Mouse (Mus musculus) erythroid progenitor cell, adult 5-6 weeks (primary cell): ENCODE data around the gene Fbxo9. TPM values are rescaled to one million over a fixed set of nuclear protein-coding genes. Genes with fewer than 3 reads are reported as not detected.
A peak's percentile ranks its signal among the peaks of the same experiment; 100 is the strongest.
"Not testable (repeated sequence)": the region's sequence is repeated elsewhere in the genome, so short reads cannot be mapped to it uniquely, and the experiment has no call there.

Experiments
- ATAC-seq: replicated peaks from 2 replicates; pipeline ENCODE4 v1.8.0; 2016; ENCODE audit warnings: moderate number of reproducible peaks, mild to moderate bottlenecking, moderate TSS enrichment, inconsistent platforms; ENCODE audit not compliant: poor library complexity, low FRiP score, severe bottlenecking
- total RNA-seq, 2 experiments: library from RNA; stranded (forward) in 1 of 2; stranded (reverse) in 1 of 2; fragments of 150-400 nt in 1 of 2; fragments of 186-747, 209-891 nt in 1 of 2; gene quantifications; 2 replicates each; pipeline versions ENCODE4 v1.2.3 to v1.2.4; 2015 to 2017; ENCODE audit warnings: low replicate concordance in 2 of 2

Fbxo9 gene
- total RNA-seq, 2 experiments from 2014 or later = 169 to 223 TPM

DNA sequence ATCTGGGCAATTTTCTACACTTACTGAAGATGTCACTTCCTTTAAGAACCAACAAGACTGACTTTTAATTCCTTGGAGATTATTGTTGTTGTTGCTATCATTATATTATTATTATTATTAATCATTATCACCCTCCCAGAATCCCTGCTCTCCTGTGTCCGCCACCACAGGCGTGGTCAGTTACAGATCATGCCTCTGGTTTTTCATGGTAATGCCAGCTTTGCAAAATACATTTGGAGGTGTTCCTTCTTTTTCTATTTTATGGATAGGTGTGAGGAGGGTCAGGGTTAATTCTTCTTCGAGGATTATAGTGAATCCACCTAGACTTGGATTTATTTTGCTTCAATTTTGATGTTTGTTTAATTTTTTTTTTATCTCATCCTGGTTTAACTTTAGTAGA is 33.6 kb downstream of the Fbxo9 start:
- no peak for ATAC-seq

DNA sequence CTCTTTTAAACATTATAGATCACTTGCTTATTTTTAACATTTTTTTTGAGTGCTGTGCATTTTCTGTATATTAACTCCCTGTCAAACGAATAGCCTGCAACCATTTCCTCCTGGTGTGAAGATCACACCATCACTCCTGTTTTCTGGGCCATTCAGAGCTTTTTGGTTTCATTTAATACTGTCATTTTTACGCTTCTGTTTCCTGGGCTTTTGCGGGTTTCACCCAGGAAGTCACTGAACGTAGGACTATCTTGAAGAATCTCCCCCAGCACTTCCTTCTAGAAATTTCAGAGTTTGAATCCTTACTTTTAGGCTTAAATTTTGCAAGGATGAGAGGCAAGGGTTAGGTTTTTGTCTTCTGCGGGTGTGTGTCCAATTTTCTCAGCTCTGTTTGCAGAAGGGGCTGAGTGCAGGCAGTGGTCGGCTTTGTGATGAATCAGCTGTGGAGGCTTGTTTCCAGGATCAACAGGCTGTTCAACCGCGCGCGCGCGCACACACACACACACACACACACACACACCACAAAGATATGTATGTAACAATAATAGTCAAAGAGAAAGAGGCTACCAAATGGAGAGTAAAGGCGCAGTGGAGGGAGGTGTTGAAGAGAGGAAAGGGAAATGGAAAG is 35.0 kb downstream of the Fbxo9 start:
- no peak for ATAC-seq

DNA sequence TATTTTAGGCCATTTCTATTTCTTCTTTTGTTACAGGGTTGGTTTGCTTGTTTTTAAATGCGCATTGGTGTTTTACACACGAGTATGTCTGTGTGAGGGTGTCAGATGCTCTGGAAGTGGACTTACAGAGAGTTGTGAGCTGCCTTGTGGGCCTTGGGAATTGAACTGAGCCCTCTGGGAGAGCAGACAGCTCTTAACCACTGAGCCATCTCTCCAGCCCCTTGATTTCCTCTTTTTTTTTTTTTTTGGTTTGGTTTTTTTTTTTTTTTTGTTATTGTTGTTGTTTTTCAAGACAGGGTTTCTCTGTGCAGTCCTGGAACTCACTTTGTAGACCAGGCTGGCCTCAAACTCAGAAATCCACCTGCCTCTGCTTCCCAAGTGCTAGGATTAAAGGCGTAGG is 35.6 kb downstream of the Fbxo9 start:
- ATAC-seq = not testable (repeated sequence)

DNA sequence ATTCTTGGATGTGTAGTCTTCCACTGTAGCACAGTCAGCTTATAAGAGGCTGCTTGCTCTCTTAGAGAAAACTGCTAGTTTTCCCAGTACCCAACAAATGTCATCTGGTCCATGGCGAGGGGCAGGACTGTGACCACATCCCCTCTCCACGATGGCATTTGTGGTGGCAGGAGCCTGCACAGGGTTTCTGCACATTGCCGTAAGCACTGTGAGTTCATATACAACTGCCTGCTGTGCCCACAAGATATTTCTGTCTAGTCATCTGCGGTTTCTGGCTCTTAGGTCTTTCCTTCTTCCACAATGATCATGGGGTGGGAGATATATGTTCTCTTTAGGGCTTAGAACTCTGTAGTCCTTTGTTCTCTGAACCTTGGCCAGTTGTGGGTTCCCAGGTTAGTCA is 37.2 kb downstream of the Fbxo9 start:
- ATAC-seq = no peak

DNA sequence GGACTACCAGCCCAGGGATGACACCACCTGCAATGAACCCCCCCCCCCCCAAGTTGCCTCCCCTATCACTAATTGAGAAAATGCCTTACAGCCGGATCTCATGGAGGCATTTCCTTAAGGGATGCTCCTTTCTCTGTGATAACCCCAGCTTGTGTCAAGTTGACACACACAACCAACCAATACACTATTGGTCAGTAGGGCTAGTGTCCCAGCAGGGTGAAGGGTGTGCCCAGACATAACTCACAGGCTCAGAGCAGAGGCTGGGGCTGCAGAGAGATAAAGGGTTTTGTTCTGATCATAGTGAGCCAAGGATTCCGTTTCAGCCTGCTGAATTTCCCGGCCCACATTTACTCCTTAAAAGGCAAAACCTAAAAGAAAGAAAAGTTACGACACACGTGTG is 38.4 kb downstream of the Fbxo9 start:
- no peak for ATAC-seq

DNA sequence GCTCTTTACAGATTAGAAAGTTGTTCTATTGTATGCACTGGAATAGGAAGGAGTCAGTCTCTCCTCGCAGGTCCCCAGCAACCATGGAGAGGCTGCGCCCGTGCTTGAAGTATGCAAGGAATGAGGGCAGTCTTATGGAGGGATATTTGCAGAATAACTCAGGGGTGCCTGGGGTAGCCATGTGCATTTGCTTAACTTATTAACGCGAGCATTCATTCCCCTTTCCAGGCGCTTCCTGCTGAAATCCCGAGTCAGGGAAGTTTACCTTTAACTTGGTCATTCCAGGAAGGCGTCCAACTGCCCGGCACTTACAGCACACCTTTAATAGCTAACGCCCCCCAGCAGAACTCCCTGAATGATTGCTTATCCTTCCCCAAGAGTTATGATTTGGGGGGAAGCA is 44.7 kb downstream of the Fbxo9 start:
- no peak for ATAC-seq

DNA sequence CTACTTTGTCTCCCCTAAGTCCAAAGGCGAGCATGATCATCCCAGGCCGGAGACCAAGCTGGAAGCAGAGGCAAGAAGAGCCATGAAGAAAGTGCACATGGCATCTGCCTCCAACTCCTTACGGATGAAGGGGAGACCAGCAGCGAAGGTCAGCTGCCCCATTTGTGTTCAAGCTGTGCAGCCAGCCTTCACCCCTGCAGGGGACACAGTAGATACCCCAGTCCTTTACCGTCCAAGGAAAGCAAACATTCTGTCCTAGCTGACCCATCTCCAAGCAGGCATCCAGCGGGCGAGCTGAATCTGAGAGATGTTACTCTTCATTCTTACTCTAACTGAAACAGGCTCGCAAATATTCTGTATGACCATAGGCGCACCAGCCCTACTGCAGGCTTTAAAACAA is 46.5 kb downstream of the Fbxo9 start:
- ATAC-seq = no peak

DNA sequence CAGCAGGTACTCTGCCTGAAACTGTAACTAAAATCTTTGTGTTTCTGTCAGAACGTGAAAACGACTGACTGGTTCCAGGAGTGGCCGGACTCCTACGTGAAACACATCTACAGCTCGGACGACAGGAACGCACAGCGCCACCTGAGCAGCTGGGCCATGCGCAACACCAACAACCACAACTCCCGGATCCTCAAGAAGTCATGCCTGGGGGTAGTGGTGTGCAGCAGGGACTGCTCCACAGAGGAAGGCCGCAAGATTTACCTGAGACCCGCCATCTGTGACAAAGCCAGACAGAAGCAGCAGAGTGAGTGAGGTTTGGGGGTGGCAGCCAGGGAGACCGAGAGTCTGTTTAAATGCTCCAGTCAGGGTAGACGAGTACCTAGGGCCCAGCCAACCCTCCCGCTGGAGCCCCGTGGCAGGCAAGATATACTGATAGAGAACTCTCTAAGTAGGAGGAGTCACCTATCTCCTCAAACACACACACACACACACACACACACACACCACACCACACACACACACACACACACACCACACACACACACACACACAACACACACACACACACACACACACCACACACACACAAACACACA is 49.2 kb downstream of the Fbxo9 start:
- ATAC-seq = no peak

DNA sequence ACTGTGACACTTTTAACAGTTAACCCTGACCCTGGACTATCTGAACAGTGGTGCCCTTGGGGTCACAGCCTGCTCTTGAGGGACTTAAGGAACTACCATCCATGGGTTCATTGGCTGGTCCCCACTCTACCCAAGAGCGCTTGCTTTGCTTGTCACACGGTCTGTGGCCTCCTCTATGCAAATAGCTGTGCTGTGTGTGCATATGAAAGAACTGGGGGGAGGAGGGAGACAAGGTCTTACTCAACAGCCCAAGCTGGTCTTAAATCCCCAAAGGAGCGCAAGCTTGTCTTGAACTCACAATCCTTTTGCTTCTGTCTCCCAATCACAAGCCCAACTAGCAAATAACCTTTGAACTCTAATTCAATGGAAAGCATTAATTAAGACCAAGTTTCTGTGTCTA is 54.6 kb downstream of the Fbxo9 start:
- no peak for ATAC-seq

DNA sequence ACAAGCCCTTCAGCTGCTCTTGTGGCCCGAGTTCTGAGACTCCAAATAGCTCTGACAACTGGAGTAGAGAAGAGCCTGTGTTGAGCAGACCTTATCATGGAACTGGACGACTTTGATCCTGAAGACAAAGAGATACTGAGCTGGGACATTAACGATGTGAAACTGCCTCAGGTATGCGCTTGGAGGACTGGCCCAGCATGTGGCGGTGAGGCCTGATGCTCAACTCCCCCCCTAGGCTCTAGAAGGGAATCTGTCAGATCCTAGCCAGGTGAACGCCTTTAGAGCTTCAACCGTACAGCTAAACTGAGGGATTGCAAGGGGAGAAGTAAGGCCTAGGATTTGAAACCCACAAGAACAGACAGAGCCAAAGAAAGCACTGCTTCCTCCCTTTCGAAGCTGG is 55.0 kb downstream of the Fbxo9 start:
- ATAC-seq = no peak

DNA sequence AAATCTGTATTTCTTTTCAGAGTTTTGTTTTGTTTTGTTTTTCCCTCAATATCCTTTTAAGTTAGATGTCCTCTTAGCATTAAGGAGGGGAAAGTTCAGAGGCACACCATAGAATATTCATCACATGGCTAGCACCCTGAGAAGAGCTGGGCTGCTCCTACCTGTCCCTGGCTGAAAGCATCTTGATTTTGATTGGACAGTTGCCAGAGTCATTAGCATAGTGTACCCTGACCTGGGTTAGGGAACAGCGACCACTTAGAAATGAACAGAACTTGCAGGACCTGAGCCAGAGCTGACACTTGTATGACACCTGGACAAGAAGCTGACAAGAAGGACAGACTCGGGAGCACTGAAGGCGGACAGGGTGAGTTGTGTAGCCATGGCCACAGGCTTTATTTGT is 57.2 kb downstream of the Fbxo9 start, which contains the start of gene Gcm1:
TSS of gene Gcm1 (plus strand) at position 248 of the 400 bp plus-strand sequence.
- ATAC-seq = no peak

DNA sequence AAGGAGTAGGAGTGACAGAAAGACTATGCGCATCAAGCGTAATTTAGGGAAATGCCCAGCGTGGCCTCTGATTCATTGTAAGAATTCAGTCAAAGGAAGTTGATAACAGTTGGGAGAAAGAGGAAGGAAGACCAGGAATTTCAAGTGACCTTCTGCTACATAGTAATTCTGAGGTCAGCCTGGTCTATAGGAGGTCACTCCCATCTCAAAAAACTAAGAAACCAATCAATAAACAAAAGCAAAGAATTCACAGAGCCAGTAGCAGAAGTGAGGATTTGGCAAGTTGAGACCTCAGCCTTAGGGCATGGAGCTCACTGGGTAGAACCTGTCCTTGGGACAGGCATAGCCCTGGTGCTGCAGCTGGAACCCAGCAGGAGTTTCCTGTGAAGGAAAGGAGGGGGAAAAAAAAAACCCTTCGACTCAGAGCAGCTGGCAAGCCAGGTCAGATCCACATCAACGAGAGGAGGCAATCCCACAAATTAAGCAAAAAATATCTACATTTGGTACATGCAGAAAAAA is 58.4 kb downstream of the Fbxo9 start:
- ATAC-seq = no peak

DNA sequence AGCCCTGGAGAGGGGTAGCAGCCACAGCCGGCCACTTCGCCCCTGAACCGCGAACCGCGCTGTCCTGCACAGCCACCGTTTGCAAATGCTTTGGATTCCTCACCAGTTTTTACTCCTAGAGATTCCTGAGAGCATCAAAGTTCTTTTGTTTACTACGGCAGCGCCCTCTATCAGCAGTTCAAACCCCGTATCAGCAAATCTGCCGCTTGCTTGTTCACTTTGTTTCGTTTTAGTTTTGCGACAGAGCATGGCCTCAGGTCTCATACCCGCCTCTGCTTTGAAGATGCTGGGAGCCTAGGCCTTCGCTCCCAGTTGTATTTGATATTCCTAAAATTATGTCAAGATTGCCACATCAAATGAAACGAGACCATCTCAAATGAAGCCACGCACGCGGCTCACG is 62.1 kb downstream of the Fbxo9 start:
- no peak for ATAC-seq

DNA sequence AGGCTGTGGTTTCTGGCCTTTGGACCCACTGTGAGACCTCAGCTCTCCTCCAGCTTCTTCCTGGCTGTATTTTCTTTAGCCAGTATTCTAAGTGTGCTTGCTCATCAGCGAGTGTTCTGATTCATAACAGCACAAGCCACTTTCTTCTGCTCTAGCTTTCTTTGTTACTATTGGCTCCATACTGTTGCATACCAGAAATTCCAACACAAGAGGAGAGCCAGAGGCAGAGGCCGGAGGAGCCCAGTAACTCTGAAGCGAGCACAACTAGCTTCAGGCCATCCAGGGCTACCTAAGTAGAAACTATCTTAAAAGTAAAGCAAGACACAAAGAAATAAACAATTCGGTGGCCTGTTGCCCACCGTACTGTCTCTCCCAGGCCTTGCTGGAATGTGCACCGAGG is 63.7 kb downstream of the Fbxo9 start:
- no peak for ATAC-seq

DNA sequence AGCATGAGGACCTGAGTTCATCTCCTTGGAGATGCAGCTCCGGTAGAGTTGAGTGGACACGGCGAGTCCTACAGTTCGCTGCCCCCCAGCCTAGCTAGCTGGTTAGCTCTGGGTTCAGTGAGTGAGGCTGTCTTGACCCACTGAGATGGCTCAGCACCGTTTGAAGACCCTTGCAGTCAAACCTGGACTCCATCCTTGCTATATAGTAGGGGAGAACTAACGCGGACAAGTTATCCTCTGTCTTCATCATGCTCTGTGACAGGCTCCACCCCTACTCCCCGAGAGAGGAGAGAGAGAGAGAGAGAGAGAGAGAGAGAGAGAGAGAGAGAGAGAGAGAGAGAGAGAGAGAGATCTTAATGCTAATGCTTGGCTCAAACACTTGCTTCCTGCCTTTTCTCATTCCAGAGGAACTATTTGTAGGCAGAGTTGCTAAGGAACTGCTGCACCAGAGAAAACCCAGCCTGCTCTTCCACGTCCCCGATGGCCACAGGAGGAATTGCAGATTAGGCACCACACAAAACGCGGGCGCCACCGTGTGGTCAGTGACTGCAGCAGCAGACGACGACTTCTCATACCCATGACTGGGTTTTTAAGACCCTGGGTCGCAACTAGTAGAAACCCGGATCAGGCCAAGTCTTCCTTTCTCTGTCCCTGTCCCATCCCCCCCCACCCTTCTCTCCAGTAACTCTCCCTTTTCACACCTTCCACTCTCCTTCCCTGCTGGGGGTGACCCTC is 69.9 kb downstream of the Fbxo9 start:
- peak; percentile 93 for ATAC-seq

DNA sequence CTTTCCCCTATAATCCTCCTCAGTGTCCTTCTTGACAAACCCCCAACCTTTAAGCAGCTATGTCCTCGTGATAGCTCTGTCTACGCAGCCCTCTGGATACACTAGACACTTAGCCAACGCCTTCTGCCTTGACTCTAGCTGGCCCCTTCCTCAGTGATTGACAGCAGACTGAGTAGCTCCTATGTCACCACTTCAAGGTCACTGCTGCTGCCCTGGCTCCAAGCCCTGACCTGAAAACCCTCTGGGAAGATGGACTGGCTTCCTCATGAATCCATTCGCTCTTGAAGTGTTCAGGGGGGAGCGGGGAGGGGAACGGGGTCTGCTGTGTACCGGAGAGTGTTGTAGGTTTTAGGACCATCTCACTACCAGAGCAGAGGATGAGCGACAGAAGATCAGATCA is 73.0 kb downstream of the Fbxo9 start:
- no peak for ATAC-seq

DNA sequence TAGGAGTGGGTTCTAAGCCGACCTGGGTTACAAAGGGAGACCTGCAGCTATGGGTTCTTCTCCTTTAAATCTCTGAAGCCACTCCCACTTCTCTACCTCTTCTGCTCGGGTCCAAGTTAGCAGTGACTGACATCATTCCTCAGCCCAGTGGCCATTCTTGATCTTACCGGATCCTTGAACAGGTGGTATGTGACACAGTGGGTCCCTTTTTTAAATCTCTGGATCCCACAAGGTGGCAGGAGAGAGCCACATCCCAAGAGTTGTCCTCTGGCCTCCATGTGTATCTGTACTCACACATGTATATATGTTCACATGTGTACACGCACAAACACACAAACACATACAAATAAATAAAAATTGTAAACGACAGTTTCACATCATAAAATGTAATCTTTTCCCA is 73.6 kb downstream of the Fbxo9 start:
- no peak for ATAC-seq

DNA sequence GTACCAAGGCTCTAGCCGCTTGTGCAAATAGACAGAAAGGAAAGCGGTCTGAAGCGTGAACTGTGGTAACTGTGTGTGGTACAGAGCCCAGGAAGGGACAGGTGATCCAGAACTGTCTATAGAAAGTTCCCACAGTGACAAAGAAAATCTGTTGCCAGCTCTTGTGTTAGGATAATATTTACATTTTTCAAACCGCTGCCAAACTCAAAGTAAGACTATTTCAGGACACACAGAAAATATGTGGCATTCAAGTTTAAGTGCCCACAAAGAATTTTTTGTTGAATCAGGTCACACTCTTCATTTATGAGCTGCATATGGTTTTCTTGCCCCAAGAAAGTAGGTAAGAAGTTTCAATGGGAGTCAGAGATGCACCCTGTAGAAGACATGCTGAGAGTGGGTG is 75.9 kb downstream of the Fbxo9 start:
- no peak for ATAC-seq
